Comparison of ENCODE assay signal across 25 mouse cellular contexts in genomic region chr17:72059312-72059711, GRCm38 (mm10).
"Had no signal": no experiment of that assay in that cellular context is flagged by ENCODE, and none has a peak within 500 bp of the region (broad histone marks: within the 10 kb centered on the region; RNA-seq: fewer than 3 reads in every experiment).

No protein-coding gene starts in this region.

- ATAC-seq: forebrain, postnatal 0 days; hindbrain, postnatal 0 days; intestine, embryonic 16.5 days; liver, embryonic 12.5 days had no signal

- H3K27ac ChIP-seq: heart, embryonic 13.5 days; heart, embryonic 15.5 days; hindbrain, embryonic 13.5 days; hindbrain, embryonic 15.5 days; hindbrain, postnatal 0 days; kidney, embryonic 15.5 days; kidney, postnatal 0 days; layer of hippocampus, adult 2 months; left cerebral cortex, adult 2 months; limb, embryonic 13.5 days; limb, embryonic 15.5 days; liver, embryonic 12.5 days had no signal

- H3K36me3 ChIP-seq: heart, embryonic 13.5 days; heart, embryonic 15.5 days; hindbrain, embryonic 13.5 days; hindbrain, embryonic 15.5 days; kidney, embryonic 15.5 days; limb, embryonic 13.5 days; limb, embryonic 15.5 days; liver, embryonic 12.5 days had no signal

- H3K4me1 ChIP-seq: heart, embryonic 13.5 days; heart, embryonic 15.5 days; hindbrain, embryonic 13.5 days; hindbrain, embryonic 15.5 days; kidney, embryonic 15.5 days; liver, embryonic 12.5 days had no signal

- H3K27me3 ChIP-seq: heart, embryonic 13.5 days; heart, embryonic 15.5 days; hindbrain, embryonic 13.5 days; hindbrain, embryonic 15.5 days; kidney, embryonic 15.5 days; limb, embryonic 13.5 days; limb, embryonic 15.5 days; liver, embryonic 12.5 days had no signal

- H3K4me3 ChIP-seq: heart, embryonic 13.5 days; heart, embryonic 15.5 days; hindbrain, embryonic 13.5 days; hindbrain, embryonic 15.5 days; kidney, embryonic 15.5 days; layer of hippocampus, adult 2 months; left cerebral cortex, adult 2 months; limb, embryonic 13.5 days; limb, embryonic 15.5 days; liver, embryonic 12.5 days had no signal

- DNase-seq: forebrain, postnatal 0 days; gastrocnemius, postnatal 14 days; gastrocnemius, postnatal 36 days; heart, adult 18-20 months; heart, postnatal 14 days; heart, postnatal 36 days; kidney, adult 11 months; kidney, adult 2 months; kidney, adult 9 months; kidney, postnatal 14 days; kidney, postnatal 4 days; left cerebral cortex, postnatal 4 days had no signal
